Mouse (Mus musculus) liver, embryonic 16.5 days (tissue): ENCODE results near the gene Vmn1r230. TPM values are rescaled to one million over a fixed set of nuclear protein-coding genes. Genes with fewer than 3 reads are reported as not detected.

ENCODE experiments used
- ATAC-seq: fragments of 200-750 bp; cut with Nextera tagmentation; 2 replicates; pipeline ENCODE4 v1.8.0; 2017; ENCODE audit warnings: low read depth, mild to moderate bottlenecking, moderate number of reproducible peaks, moderate library complexity
- H3K27ac ChIP-seq: fragments of 300-500 bp; sonication (generic); 2 replicates; pipeline ENCODE4 v1.5.1; 2014; ENCODE audit warnings: mild to moderate bottlenecking, low read length
- H3K27me3 ChIP-seq: fragments of 300-500 bp; sonication (generic); 2 replicates; pipeline ENCODE4 v1.6.1; 2014; ENCODE audit warnings: low read depth, low read length, mixed read lengths; ENCODE audit not compliant: control insufficient read depth, insufficient read depth
- H3K36me3 ChIP-seq: fragments of 300-500 bp; sonication (generic); 2 replicates; pipeline ENCODE4 v1.6.1; 2014; ENCODE audit warnings: mild to moderate bottlenecking; ENCODE audit not compliant: control insufficient read depth, insufficient read depth
- H3K4me1 ChIP-seq: fragments of 300-500 bp; sonication (generic); 2 replicates; pipeline ENCODE4 v1.6.1; 2014; ENCODE audit warnings: low read depth, low read length, mixed read lengths; ENCODE audit not compliant: control insufficient read depth
- H3K4me2 ChIP-seq: fragments of 300-500 bp; sonication (generic); 2 replicates; pipeline ENCODE4 v1.6.1; 2014; ENCODE audit warnings: low read depth, low read length, mixed read lengths
- H3K4me3 ChIP-seq: fragments of 300-500 bp; sonication (generic); 2 replicates; pipeline ENCODE4 v1.5.1; 2014; ENCODE audit warnings: low read depth, mild to moderate bottlenecking, low read length
- H3K9ac ChIP-seq: fragments of 300-500 bp; sonication (generic); 2 replicates; pipeline ENCODE4 v1.6.1; 2014; ENCODE audit warnings: low read depth, low read length
- H3K9me3 ChIP-seq: fragments of 300-500 bp; sonication (generic); replicated peaks from 2 replicates; pipeline ENCODE4 v1.6.1; 2016; ENCODE audit warnings: low read length; ENCODE audit not compliant: control insufficient read depth
- WGBS: fragments of 180-500 bp; shearing (Covaris S2); extraction: QIAGEN DNeasy Blood & Tissue Kit; methylation state at CpG from one replicate; pipeline ENCODE4 v1.1.7; 2014; ENCODE audit not compliant: insufficient replicate concordance; 5-methylcytosine and 5-hydroxymethylcytosine counted together
- polyA plus RNA-seq: library from polyadenylated mRNA; unstranded; fragments of >200 nt; fragmentation: Nextera tagmentation; extraction: Ambion mirVana; gene quantifications from 2 replicates; pipeline ENCODE4 v1.2.1, GENCODE M21; 2015

Gene Vmn1r230
- not detected in 2 replicates for polyA plus RNA-seq

DNA sequence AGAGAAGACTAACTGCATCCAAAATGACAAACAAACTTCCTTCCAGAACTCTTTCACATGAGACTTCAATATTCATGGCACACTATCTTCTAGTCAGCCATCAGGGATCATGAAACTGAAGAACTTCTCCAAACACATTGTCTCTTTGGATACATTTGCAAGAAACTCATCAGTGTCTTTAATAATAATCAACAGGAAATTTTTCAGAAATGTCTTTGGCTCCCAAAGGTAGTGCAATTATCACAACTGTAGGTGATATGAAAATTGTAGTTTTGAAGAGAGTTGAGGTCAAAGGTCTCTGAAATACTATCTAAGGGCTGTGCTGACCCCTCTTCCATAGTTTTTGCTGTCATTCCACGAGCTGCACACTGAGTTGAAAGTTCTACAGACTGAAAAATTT, at the start of gene Vmn1r230:
TSS of gene Vmn1r230 (plus strand) at position 301 of the 400 bp plus-strand sequence.
- 5% methylated on average over 1 of the region's 1 CpGs for WGBS
- no peak for ATAC-seq
- H3K4me3 ChIP-seq: no peak within 1 kb of the TSS
- H3K9me3 ChIP-seq: no peaks in the 10 kb centered on the region
- H3K27ac ChIP-seq: no peak within 1 kb of the TSS
- no peaks in the 10 kb centered on the region for H3K36me3 ChIP-seq
- no peak within 1 kb of the TSS for H3K9ac ChIP-seq
- no peaks in the 10 kb centered on the region for H3K4me1 ChIP-seq
- H3K4me2 ChIP-seq: no peak within 1 kb of the TSS
- no peaks in the 10 kb centered on the region for H3K27me3 ChIP-seq

DNA sequence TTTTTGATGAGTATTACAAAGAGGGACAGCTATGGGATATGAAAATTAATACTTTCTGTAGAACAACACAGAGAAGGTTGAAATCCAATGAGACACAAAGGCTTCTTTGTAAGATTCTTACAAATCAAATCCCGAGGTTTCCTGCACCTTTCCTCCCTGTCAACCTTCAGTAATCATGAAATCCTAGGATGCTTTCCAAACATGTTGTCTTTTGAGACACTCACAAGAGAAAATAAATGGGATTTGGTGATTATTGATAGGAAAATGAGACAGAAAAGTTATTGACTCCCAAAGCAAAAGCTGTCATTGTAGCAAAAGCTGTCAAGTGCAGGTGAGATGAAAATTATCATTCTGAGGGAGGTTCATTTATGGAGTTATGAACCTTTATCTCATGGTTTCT, 29.0 kb upstream of the Vmn1r230 start, which contains the start of gene Vmn1r229:
TSS of gene Vmn1r229 (plus strand) at position 301 of the 400 bp plus-strand sequence.
- H3K9me3 ChIP-seq: no peaks in the 10 kb centered on the region
- no peak for ATAC-seq
- 32% methylated on average over 1 of the region's 1 CpGs for WGBS

More for the DNA sequence above, 29.0 kb upstream of the Vmn1r230 start, which contains the start of gene Vmn1r229:
- Histone ChIP-seq H3K27me3 (no peaks in the 10 kb centered on the region), H3K27ac (no peak within 1 kb of the TSS), H3K4me3 (no peak within 1 kb of the TSS), H3K4me2 (no peak within 1 kb of the TSS), H3K4me1 (no peaks in the 10 kb centered on the region), H3K36me3 (no peaks in the 10 kb centered on the region), H3K9ac (no peak within 1 kb of the TSS)

Other genes with a start within 250 kb of the Vmn1r230 start
- gene Vmn2r110, start 244.0 kb upstream of the Vmn1r230 start, polyA plus RNA-seq: not detected in 2 replicates
- gene Fpr-rs3, start 215.6 kb upstream of the Vmn1r230 start, polyA plus RNA-seq: not detected in 2 replicates
- gene Vmn1r226, start 157.6 kb upstream of the Vmn1r230 start, polyA plus RNA-seq: not detected in 2 replicates
- not detected in 2 replicates for gene Vmn1r227, start 110.6 kb upstream of the Vmn1r230 start, polyA plus RNA-seq
- gene Vmn1r228, start 54.3 kb upstream of the Vmn1r230 start, polyA plus RNA-seq: not detected in 2 replicates
- gene Vmn1r229, start 28.9 kb upstream of the Vmn1r230 start, polyA plus RNA-seq: not detected in 2 replicates
- gene Vmn1r231, start 64.6 kb downstream of the Vmn1r230 start, polyA plus RNA-seq: not detected in 2 replicates
- not detected in 2 replicates for gene Vmn1r232, start 79.3 kb downstream of the Vmn1r230 start, polyA plus RNA-seq
- 80.9 and 89.8 TPM in 2 replicates for gene Ppp2r1a, start 104.9 kb downstream of the Vmn1r230 start, polyA plus RNA-seq
- not detected in 2 replicates for gene Vmn1r233, start 156.0 kb downstream of the Vmn1r230 start, polyA plus RNA-seq
- gene Zfp160, start 168.5 kb downstream of the Vmn1r230 start, polyA plus RNA-seq: 3.4 and 3.8 TPM in 2 replicates